8 mouse cellular contexts compared by ENCODE assay signal in genomic region chr8:46740513-46741280, GRCm38 (mm10). TPM values are rescaled to one million over a fixed set of nuclear protein-coding genes. Genes with fewer than 3 reads are reported as not detected.
DNase-seq lines count a peak whose midpoint lies in the region; ATAC-seq and TF ChIP-seq lines count a peak whose summit lies in the region.

No protein-coding gene starts in this region.

- H3K27me3 ChIP-seq in G1E (ENCODE audit: insufficient read depth, low read length) = no peaks in the 10 kb centered on the region
- H3K27me3 ChIP-seq in cerebellum, adult 2 months (ENCODE audit: control insufficient read depth, insufficient read depth, low read length) = no peaks in the 10 kb centered on the region
- peaks cover 5% of the 10 kb centered on the region; the same call in 1 of the 2 replicates for H3K27me3 ChIP-seq in hindbrain, embryonic 10.5 days (ENCODE audit: insufficient read depth, poor library complexity, severe bottlenecking)

- no peak for TF ChIP-seq CTCF in G1E (IDR thresholded peaks at IDR 0.05; ENCODE audit: low read depth, low read length)
- TF ChIP-seq CTCF in cerebellum, adult 2 months (IDR thresholded peaks at IDR 0.05; ENCODE audit: borderline replicate concordance, insufficient read depth, low read depth, low read length) = no peak

- H3K4me3 ChIP-seq in G1E (ENCODE audit: low read depth, low read length) = peak overlapping the region; percentile 93
- peak overlapping the region; percentile 99 for H3K4me3 ChIP-seq in cerebellum, adult 2 months (replicated peaks; ENCODE audit: insufficient read depth, low read depth, low read length)
- H3K4me3 ChIP-seq in hindbrain, embryonic 10.5 days = peak overlapping the region; percentile 81

- ATAC-seq in G1E (ENCODE audit: extremely low read depth, insufficient number of reproducible peaks, low FRiP score, poor library complexity, severe bottlenecking) = no peak
- peak; percentile 65 for ATAC-seq in frontal cortex, adult (ENCODE audit: low TSS enrichment)

- peaks cover 46% of the 10 kb centered on the region for H3K4me1 ChIP-seq in G1E (ENCODE audit: insufficient read depth, low read depth, low read length)
- no peaks in the 10 kb centered on the region; the same call in 1 of the 2 replicates for H3K4me1 ChIP-seq in cerebellum, adult 2 months (ENCODE audit: control insufficient read depth, insufficient read depth, low read length)
- peaks cover 31% of the 10 kb centered on the region for H3K4me1 ChIP-seq in hindbrain, embryonic 10.5 days (replicated peaks)

- H3K9me3 ChIP-seq in G1E (replicated peaks) = no peaks in the 10 kb centered on the region; the same call in 1 of the 2 replicates
- peaks cover 11% of the 10 kb centered on the region for H3K9me3 ChIP-seq in hindbrain, embryonic 10.5 days

- TF ChIP-seq POLR2A in cerebellum, adult 2 months (IDR thresholded peaks at IDR 0.05; ENCODE audit: borderline replicate concordance, insufficient read depth, low read length) = no peak

- peaks cover 9% of the 10 kb centered on the region for H3K36me3 ChIP-seq in G1E (replicated peaks)
- peaks cover 9% of the 10 kb centered on the region for H3K36me3 ChIP-seq in hindbrain, embryonic 10.5 days

- 1% methylated on average over 97 of the region's 97 CpGs for WGBS in cerebellum, adult 2 months
- under 1% methylated on average over 94 of the region's 97 CpGs for WGBS in hindbrain, embryonic 10.5 days

- DNase-seq in G1E (ENCODE audit: low spot score) = peak; percentile 70
- DNase-seq in cerebellum, adult 2 months = peak; percentile 74 to 80
- DNase-seq in hindbrain, embryonic 10.5 days (ENCODE audit: low spot score) = peak; percentile 74
- DNase-seq in layer of hippocampus, postnatal 14 days (ENCODE audit: low spot score in 2 of 2) = peak; percentile 62 to 71
- peak; percentile 81 for DNase-seq in lung, postnatal 10 days
- peak; percentile 45 for DNase-seq in ovary, postnatal 10 days (ENCODE audit: low spot score)
- DNase-seq in thymus, postnatal 0 days (ENCODE audit: low spot score) = peak; percentile 49

- H3K27ac ChIP-seq in cerebellum, adult 2 months (ENCODE audit: insufficient read depth, low read length) = peak overlapping the region; percentile 92
- H3K27ac ChIP-seq in hindbrain, embryonic 10.5 days = peak overlapping the region; percentile 97

RNA-seq across cellular contexts. Expression of gene Irf2, which starts 1.2 kb away (rescaled TPM):
- 106 and 111 TPM in 2 replicates for total RNA-seq in G1E (2014; fragmentation: Nextera tagmentation)
- 8.8 and 13.4 TPM in 2 replicates for total RNA-seq in G1E (2017)
- polyA plus RNA-seq in G1E (2012) = 13.4 and 16.3 TPM in 2 replicates
- 19.0 and 20.1 TPM in 2 replicates for polyA plus RNA-seq in cerebellum, adult 2 months (2012; rRNA removed)
- 9.1 TPM in 2 replicates for polyA plus RNA-seq in hindbrain, embryonic 10.5 days (2016; fragmentation: Nextera tagmentation; extraction: Ambion mirVana)
- 10 to 100 TPM; 48.9 to 51.1 TPM for total RNA-seq in layer of hippocampus, postnatal 14 days (2021)
- polyA plus RNA-seq in thymus, postnatal 0 days (2015; fragmentation: Nextera tagmentation; extraction: Ambion mirVana) = 54.9 and 57.8 TPM in 2 replicates
